Mouse (Mus musculus) intestine, postnatal 0 days (tissue): ENCODE data around the gene Cfap20. TPM values are rescaled to one million over a fixed set of nuclear protein-coding genes. Genes with fewer than 3 reads are reported as not detected.
A peak's percentile ranks its signal among the peaks of the same experiment; 100 is the strongest.
"Not testable (repeated sequence)": the region's sequence is repeated elsewhere in the genome, so short reads cannot be mapped to it uniquely, and the experiment has no call there.

Experiments
- ATAC-seq: fragments of 200-750 bp; cut with Nextera tagmentation; 2 replicates; pipeline ENCODE4 v1.8.0; 2017; ENCODE audit warnings: mild to moderate bottlenecking, moderate TSS enrichment, moderate library complexity
- H3K27ac ChIP-seq: fragments of 300-500 bp; sonication (generic); 2 replicates; pipeline ENCODE4 v1.5.1; 2014; ENCODE audit warnings: mild to moderate bottlenecking, low read depth, low read length, moderate library complexity
- H3K27me3 ChIP-seq: fragments of 300-500 bp; sonication (generic); replicated peaks from 2 replicates; pipeline ENCODE4 v1.6.1; 2014; ENCODE audit warnings: low read length, mixed read lengths; ENCODE audit not compliant: control insufficient read depth, insufficient read depth
- H3K36me3 ChIP-seq: fragments of 300-500 bp; sonication (generic); 2 replicates; pipeline ENCODE4 v1.6.1; 2014; ENCODE audit warnings: mild to moderate bottlenecking, moderate library complexity; ENCODE audit not compliant: control insufficient read depth, insufficient read depth
- H3K4me1 ChIP-seq: fragments of 300-500 bp; sonication (generic); replicated peaks from 2 replicates; pipeline ENCODE4 v1.6.1; 2014; ENCODE audit warnings: antibody characterized with exemption, low read length, mixed read lengths; ENCODE audit not compliant: control insufficient read depth, insufficient read depth
- H3K4me2 ChIP-seq: fragments of 300-500 bp; sonication (generic); replicated peaks from 2 replicates; pipeline ENCODE4 v1.6.1; 2014; ENCODE audit warnings: low read depth, mild to moderate bottlenecking, moderate library complexity
- H3K4me3 ChIP-seq: fragments of 300-500 bp; sonication (generic); 2 replicates; pipeline ENCODE4 v1.5.1; 2014; ENCODE audit warnings: low read depth, low read length
- H3K9ac ChIP-seq: fragments of 300-500 bp; sonication (generic); 2 replicates; pipeline ENCODE4 v1.6.1; 2014; ENCODE audit warnings: mild to moderate bottlenecking, low read depth, low read length
- H3K9me3 ChIP-seq: fragments of 300-500 bp; sonication (generic); 2 replicates; pipeline ENCODE4 v1.6.1; 2016; ENCODE audit warnings: mixed run types; ENCODE audit not compliant: control insufficient read depth
- CTCF ChIP-seq: sonication (generic); IDR thresholded peaks from 2 replicates; pipeline ENCODE4 v1.5.1; 2016; ENCODE audit warnings: low read depth, mild to moderate bottlenecking, control low read depth, antibody characterized with exemption, moderate library complexity
- WGBS: fragments of 180-500 bp; shearing (Covaris S2); extraction: QIAGEN DNeasy Blood & Tissue Kit; methylation state at CpG from one replicate; pipeline ENCODE4 v1.1.7; 2014; 5-methylcytosine and 5-hydroxymethylcytosine counted together
- polyA plus RNA-seq: library from polyadenylated mRNA; unstranded; fragments of >200 nt; fragmentation: Nextera tagmentation; extraction: Ambion mirVana; gene quantifications from 2 replicates; pipeline ENCODE4 v1.2.1, GENCODE M21; 2015

Cfap20 gene
- polyA plus RNA-seq, 1 experiment from 2014 or later, result 62.2 TPM

DNA sequence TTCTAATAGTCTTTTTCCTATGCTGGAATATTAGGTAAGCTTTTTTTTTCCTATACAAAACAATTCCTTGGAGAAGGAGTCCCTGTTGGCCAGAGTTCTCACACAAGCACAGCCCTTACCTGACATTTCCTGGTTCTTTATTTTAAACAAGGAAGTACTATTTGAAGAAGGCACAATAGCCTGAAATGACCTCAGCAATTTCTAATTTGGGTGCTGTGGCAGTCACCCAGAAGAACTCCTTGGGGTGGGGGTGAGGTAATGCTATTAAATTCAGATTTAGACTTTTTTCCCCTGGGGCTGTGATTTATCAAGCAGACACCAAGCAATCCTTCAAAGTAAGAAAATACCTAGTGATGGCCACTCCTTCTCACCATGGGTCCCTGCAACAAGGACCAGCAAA, 53.7 kb downstream of the Cfap20 start:
- no peak overlapping the region for H3K4me2 ChIP-seq
- H3K4me1 ChIP-seq, result no peaks in the 10 kb centered on the region; the same call in 1 of the 2 replicates
- no peak overlapping the region for H3K4me3 ChIP-seq
- no peaks in the 10 kb centered on the region for H3K9me3 ChIP-seq
- ATAC-seq, result no peak
- H3K27me3 ChIP-seq, result no peaks in the 10 kb centered on the region
- TF ChIP-seq CTCF, result no peak
- H3K36me3 ChIP-seq, result no peaks in the 10 kb centered on the region
- no peak overlapping the region for H3K9ac ChIP-seq
- H3K27ac ChIP-seq, result no peak overlapping the region

DNA sequence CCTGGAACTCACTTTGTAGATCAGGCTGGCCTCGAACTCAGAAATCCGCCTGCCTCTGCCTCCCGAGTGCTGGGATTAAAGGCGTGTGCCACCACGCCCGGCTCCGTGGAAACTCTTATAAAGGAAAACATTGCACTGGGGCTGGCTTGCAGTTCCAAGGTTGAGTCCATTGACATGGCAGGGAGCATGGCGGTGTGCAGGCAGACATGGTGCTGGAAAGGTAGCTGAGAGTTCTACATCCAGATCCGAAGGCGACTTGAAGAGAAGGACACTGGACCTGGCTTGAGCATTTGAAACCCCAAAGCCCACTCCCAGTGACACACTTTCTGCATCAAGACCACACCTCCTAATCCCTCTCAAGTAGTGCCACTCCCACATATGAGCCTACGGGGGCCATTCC, 55.7 kb downstream of the Cfap20 start:
- H3K4me3 ChIP-seq, H3K36me3 ChIP-seq, H3K27me3 ChIP-seq, H3K4me1 ChIP-seq, H3K27ac ChIP-seq, ATAC-seq, H3K9me3 ChIP-seq, H3K9ac ChIP-seq, H3K4me2 ChIP-seq: not testable (repeated sequence)
- WGBS, result 93% methylated on average over 11 of the region's 11 CpGs

DNA sequence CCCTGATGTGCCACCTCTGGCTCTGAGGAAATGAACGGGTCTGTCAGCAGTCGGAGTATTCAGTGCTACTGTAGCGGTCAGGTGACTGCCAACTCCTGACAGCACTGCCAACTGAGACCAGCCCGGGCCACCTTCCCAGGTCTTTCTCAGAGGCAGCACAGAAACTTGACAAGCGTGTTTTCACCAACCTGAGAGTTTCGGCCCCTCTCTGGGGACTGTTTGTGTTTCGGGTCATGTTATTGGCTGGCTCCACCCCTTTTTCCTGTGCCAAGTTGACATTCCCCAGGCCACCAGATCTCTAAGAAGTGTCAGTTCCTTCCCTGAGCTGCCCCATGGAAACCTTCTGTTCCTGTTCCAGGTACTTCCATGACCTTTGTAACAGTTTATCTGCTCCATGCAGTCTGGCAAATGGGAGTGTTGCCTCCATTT, 56.8 kb downstream of the Cfap20 start:
- Histone ChIP-seq H3K4me1 (no peaks in the 10 kb centered on the region; the same call in 1 of the 2 replicates), H3K9me3 (no peaks in the 10 kb centered on the region), H3K27ac (peak overlapping the region; percentile 62; the same call in 1 of the 2 replicates), H3K9ac (no peak overlapping the region), H3K27me3 (no peaks in the 10 kb centered on the region), H3K4me2 (peak overlapping the region; percentile 3; the same call in 1 of the 2 replicates), H3K36me3 (no peaks in the 10 kb centered on the region), H3K4me3 (no peak overlapping the region)
- WGBS, result 6% methylated on average over 7 of the region's 7 CpGs
- ATAC-seq, result peak; percentile 71
- no peak for TF ChIP-seq CTCF

DNA sequence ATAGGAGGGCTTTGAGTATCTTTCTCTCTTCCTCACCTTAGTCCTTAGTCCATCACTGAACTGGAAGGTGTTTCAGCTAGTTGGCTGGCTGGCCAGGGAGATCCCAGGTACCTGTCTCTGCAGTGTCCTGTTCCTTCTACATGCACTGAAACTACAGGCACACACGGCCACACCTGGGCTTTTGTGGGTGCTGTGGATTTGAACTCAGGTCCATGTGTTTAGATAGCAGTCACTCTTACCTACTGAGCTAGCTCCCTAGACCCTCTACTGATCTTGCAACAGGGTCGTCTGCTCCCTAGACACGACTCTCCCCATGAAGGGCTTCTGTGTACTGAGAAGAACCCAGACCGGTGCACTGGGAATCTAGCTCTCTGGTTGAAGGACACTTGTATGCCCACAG, 57.6 kb downstream of the Cfap20 start:
- 65% methylated on average over 4 of the region's 4 CpGs for WGBS
- peaks cover 5% of the 10 kb centered on the region; the same call in 1 of the 2 replicates for H3K36me3 ChIP-seq
- no peaks in the 10 kb centered on the region for H3K9me3 ChIP-seq
- no peaks in the 10 kb centered on the region; the same call in 1 of the 2 replicates for H3K4me1 ChIP-seq
- no peak for ATAC-seq
- no peak for TF ChIP-seq CTCF
- H3K4me3 ChIP-seq, result no peak overlapping the region
- no peak overlapping the region for H3K4me2 ChIP-seq
- H3K27me3 ChIP-seq, result no peaks in the 10 kb centered on the region
- H3K27ac ChIP-seq, result peak overlapping the region; percentile 62; the same call in 1 of the 2 replicates
- no peak overlapping the region for H3K9ac ChIP-seq

DNA sequence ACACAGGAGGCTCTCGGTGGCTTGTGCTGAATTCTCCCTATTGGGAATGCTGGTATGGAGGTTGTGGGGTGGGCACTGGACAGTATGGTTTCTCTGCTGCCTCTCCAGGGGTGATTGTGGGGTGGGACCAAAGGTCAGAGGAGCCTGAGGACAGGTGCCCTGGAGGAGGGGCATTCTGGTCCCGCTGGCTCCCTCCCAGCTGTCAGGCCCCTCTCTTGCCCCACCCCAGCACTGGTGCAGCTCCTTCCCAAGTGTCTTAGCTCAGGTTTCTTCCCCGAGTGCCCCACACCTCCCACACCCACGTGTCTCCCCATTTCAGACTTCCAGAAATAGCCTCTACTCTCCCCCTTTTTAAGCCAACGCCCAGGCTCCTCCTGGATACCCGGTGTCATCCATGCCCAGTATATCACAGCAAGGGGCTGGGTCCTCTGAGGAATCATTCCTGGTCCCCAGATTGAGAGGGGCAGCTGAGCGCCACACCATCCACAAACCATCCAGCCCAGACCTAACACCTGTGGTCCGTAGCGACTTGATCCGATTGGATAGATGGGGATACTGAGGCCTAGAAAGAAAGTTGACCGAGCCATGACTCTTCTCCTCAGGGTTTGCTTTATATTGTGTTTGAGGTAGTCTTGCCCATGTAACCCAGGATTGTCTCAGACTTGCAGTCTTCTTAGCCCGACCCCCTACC, 58.2 kb downstream of the Cfap20 start:
- H3K9ac ChIP-seq, result no peak overlapping the region
- ATAC-seq, result no peak
- no peaks in the 10 kb centered on the region for H3K9me3 ChIP-seq
- no peak for TF ChIP-seq CTCF
- peaks cover 5% of the 10 kb centered on the region; the same call in 1 of the 2 replicates for H3K36me3 ChIP-seq
- WGBS, result 67% methylated on average over 12 of the region's 12 CpGs
- H3K27me3 ChIP-seq, result no peaks in the 10 kb centered on the region
- no peak overlapping the region for H3K4me3 ChIP-seq
- H3K4me1 ChIP-seq, result no peaks in the 10 kb centered on the region; the same call in 1 of the 2 replicates
- no peak overlapping the region for H3K4me2 ChIP-seq
- H3K27ac ChIP-seq, result no peak overlapping the region

DNA sequence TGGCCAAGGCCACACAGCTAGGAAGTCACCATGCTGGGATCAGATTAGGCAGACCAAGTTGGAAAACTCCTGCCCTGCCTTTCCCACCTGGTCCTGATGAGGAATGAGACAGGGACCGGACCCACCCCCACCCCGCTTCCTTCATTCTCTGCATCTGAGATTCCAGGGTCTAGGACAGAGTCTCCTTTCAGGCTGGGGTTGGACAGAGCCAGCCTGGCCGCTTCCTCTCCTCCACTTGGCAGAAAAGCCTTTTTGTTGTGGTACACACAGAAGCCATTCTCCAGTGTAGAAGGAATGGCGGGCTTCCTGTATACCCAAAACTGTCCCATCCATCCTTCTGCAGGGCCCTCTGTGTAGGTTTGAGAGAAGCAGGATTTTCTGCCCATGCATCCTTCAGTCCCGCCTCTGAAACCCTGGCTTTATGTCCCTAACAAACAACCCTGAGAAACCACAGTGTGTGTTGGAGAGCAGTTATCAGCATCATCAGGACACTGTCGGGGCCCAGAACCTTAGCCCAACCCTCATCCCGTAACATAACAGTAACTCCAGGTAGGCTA, 59.2 kb downstream of the Cfap20 start:
- H3K9me3 ChIP-seq, result no peaks in the 10 kb centered on the region
- ATAC-seq, result no peak
- peaks cover 10% of the 10 kb centered on the region; the same call in 1 of the 2 replicates for H3K36me3 ChIP-seq
- no peak overlapping the region for H3K4me2 ChIP-seq
- 76% methylated on average over 7 of the region's 7 CpGs for WGBS
- H3K27ac ChIP-seq, result no peak overlapping the region
- H3K9ac ChIP-seq, result no peak overlapping the region
- no peaks in the 10 kb centered on the region; the same call in 1 of the 2 replicates for H3K4me1 ChIP-seq
- TF ChIP-seq CTCF, result no peak
- no peak overlapping the region for H3K4me3 ChIP-seq
- no peaks in the 10 kb centered on the region for H3K27me3 ChIP-seq
